Mouse (Mus musculus) gastrocnemius, adult 18-20 months (tissue): ENCODE results near the gene Rfx8. TPM values are rescaled to one million over a fixed set of nuclear protein-coding genes. Genes with fewer than 3 reads are reported as not detected.

Experiments
- DNase-seq: peaks from one replicate; pipeline ENCODE4 v3.0.0; 2021; ENCODE audit warnings: low spot score
- total RNA-seq, 2 experiments: library from RNA; stranded (reverse); gene quantifications; 2 replicates each; pipeline ENCODE4 v1.2.3; 2021

The Rfx8 gene
- total RNA-seq, 2 experiments from 2014 or later, result not detected

DNA sequence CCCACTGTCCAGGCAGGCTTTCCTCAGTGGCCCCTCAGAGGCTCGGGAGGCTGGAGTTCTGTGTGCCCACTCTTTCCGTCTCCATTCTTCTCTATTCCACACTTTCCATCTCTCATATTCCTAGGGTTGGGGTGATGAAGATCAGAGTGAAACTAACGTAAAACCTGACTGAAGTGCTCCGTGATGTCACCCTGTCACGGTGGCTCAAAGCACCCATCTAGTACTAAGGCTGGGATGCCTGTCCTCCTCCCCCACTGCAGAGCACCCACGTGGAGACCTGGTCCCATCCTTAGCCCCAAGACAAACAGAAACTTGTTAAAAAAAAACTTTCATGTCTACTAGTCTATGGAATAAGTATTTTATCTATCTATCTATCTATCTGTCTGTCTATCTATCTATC, 14.1 kb upstream of the Rfx8 start:
- no peak for DNase-seq

DNA sequence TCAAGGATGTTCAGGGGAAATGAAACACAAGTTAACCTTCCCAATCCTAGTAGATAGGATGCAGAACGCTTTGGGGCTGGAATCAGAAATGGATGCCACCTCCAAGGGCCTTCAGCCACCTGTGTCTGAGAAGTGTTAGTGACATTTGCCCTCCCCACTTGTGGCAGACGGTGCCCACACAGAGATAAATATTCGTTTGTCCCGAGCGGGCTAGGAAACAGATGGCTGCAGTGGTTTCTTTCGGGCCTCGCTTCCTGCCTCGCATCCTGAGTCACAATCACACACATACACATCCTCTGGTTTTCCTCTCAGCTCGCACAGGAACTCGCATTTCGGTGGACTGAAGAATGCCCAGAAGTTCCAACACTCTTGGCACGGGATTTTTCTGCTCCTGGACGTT, 13.5 kb upstream of the Rfx8 start:
- DNase-seq, result no peak

DNA sequence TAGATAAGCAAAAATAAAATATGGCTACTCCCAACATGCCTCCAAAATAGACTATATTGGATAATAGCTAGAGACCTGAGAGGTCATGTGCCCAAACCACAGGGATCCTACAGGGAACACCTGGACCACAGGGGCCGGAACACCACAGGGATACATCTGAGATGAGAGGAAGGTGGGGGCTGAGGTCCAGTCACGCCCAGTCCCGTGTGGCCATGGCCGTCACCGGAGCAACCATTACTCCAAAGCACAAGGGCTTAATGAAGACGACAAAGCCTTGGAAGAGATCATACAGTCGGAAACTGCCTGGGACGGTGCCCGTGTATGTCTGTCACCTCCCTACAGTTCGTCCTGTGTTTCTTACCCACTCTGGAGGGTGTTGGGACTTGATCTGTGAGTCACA, 13.1 kb upstream of the Rfx8 start:
- DNase-seq, result no peak

DNA sequence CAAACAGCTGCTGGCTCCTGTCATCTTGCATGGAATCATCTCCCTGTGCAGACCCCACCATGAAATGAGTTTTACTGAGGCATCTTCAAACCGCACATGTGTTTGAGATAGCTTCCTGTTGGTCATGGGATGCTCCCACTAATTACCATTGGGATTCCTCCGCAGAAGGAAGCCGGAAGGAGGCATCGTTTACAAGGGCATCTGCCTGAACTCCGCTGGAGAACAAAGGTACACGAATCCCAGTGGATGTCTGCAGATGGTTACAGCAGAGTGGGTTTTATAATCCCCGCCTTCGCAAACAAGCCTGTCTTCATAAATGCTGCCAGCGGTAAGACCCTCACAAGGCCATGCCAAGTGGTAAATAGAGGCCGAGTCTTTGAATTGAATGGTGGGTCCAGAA, 11.3 kb upstream of the Rfx8 start:
- DNase-seq, result no peak

DNA sequence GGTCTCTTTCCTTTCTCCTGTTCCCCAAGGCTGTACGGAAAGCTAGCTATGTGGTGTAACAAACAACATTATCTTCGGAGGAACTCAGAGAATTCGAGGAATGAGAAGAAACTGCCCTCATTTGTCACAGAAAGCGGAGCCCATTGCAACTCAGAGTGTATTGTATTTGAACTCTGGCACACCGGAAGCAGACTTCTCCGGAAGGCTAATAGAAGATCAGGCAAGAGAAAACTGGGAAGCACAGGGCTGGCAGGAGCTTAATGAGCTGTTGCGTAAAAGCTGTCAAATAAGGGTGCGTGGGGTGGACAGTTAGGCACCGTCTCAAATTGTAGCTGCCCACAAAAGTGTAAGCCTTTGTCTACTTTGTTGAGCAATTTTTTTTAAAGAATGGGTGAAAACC, 10.7 kb upstream of the Rfx8 start:
- DNase-seq, result no peak

DNA sequence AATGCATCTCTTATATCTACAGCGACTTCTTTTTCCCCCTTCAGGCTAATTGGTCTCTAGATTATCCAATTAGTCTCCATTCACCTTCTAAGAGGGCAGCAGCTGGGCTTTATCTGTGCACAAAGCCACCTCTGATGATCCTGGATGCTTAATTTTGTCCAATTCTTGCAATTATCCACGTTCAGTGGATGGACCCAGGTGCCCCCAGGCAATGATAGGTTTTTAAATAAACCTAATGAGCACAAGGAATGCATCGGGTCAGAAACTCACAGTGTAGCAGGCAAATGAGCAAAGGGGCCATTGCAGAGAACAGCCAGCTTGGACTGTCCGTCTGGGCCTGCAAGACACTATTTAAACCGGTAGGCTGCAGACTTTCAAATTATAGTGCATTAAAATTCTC, 10.1 kb upstream of the Rfx8 start:
- no peak for DNase-seq

DNA sequence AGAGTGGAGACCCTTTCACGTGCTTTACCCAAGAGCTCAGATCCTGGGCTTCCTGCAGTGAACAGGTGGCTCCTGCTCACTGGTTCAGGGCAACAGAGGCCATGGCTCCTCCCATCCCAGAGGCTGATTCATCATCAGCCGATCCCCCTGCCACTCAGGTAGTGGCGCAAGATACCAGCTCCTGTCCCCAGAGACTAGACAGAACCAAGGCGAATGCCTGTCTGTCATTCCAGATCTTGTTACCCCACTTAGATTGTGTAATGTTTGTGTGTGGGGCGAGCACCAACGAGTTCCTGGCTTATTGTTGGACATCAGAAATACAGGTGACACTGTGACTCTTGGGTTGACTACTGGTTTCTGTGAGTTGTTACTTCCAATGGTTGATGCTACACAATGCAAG, 9.1 kb upstream of the Rfx8 start:
- no peak for DNase-seq

DNA sequence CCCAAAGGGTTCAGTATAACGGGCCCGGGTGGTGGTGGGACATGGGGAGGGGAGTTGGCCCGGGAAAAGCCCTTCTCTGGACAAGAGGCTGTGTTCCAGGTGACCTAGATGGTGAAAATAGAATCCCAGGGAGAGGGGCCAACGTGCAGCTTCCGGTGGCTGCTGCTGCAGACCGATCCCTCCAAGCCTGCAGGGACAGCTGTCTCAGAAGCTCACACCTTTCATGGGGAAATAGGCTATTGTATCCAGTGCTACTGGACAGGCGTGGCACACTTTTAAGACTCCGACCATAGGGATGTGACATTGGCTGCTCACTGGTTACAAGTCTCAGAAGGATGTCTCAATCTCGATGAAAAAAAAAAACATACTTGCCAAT, 542 bp upstream of the Rfx8 start:
- DNase-seq, result no peak

DNA sequence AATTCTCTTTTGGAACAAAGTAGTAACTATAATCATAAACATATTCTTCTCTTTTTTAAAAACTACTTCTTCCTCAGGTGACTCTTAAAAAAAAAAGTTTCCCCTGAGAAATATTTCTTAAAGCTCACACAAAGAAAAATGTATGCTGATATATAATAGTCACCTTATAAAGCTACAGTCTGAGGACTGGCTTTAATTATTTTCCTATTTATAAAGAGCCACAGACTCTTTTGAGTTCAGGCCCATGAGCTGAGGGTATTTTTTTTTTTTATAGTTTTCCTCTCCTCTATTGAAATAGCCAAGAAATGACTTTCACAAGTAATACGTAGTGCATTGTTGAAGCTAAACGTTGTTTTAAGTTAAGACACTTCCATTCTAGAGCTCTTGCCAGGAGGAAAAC, 611 bp downstream of the Rfx8 start:
- no peak for DNase-seq

DNA sequence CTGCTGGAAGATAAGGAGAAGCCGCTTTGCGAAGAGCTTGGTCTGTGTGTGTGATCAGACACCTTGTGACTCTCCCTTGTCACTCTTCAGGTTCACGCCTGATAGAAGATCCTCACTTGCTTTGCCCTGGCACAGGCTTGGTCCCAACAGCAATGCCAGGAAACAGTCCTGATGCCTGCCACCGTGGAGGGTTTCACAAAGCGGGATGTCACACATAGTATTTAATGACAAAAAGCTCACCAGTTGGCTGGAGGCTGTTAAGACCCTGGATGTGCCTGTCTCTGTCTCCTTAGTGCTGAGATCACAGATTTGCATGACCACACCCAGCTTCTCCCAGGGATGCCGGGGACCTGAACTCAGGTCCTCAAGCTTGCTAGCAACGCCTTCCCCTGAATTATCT, 5.2 kb downstream of the Rfx8 start:
- DNase-seq, result no peak

DNA sequence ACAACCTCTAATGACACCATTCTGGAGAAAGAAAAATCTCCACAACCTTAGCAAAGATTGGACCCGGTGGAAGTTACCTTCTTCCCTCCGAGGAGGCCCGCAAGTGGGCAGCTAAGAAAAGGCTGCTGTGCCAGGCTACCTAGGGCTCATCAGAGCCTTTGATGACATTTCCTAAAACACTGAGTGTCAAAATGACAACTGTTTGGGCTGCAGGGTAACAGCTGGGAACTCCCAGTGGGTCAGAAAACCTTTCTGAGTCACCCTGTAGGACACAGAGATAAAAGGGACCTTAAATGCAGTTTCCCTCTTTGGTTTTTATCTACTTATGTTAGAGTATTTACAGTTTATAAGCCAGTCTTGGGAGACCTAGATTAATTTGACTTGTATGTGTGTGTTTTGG, 6.1 kb downstream of the Rfx8 start:
- DNase-seq, result no peak

DNA sequence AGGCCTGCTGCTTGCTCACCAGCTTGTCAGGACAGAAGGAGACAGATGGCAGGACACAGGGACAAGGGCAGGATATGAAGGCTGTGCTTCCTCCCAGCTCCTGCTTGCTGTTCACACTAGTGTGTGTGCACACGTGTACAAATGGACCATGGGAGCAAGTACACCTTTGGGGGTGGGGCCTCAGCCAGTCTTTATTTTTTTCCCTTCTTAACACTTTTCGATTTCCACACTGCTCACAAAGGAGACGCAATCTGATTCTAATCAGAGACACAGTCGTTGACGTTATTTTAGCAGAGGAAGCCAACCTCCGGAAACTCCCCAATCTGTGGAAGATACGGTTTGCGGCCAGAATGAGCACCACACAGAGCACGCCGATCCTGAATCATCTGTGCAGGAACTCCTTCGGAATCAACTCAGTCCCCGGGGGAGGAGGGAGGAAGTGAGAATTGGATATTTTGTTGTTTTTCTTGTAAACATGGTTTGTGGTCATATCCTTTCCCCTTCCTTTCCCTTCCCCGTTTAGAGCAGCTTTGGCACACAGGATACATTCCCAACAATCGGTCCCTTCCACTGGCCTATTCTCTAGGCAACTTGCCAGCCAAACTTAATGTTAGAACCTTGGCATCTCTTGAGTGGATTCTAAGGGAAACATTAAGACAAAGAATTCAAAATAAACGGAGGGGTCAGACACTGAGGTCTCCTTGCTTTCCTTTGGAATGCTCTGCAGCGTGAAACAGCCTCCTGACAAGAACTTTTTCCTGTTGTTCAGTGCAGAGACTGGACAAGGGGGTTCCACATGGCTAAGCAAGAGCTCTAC, 6.7 kb downstream of the Rfx8 start:
- DNase-seq, result peak; percentile 69

DNA sequence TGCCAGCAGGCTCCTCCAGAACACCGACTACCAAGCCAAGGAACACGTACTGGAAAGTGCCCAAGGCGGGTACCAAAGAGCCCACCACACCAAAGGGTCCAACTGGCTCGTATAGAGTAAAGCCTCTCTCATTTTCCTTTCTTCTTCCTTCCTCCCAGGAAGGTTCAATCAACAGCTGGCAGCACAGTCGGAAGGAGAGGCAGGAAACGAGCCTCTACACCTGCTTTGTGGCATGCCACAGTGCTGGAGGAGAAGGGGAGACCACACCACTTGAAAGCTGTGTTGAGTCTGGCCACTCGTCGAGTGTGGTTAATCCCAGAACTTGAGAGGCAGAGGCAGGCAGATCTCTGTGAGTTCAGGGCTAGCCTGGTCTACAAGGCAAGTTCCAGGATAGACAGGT, 7.5 kb downstream of the Rfx8 start:
- DNase-seq, result no peak

DNA sequence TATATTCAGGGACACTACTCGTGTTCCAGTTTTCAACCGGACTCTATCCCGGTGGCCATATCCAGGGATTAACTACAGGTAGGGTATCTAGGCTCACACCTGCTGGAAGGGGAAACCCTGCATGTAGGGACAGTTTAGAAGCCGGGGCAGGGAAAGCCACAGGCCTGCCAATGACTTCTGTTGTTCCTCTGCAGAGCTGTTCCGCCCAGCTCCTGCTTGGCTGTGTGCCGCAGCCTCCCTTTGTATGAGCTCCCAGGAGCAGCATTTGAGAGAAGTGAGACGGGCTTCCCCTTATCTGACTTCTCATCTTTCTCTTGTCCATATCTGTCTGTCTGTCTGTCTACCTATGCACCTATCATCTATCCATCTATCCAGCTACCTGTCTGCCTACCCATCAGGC, 8.5 kb downstream of the Rfx8 start:
- peak; percentile 32 for DNase-seq

DNA sequence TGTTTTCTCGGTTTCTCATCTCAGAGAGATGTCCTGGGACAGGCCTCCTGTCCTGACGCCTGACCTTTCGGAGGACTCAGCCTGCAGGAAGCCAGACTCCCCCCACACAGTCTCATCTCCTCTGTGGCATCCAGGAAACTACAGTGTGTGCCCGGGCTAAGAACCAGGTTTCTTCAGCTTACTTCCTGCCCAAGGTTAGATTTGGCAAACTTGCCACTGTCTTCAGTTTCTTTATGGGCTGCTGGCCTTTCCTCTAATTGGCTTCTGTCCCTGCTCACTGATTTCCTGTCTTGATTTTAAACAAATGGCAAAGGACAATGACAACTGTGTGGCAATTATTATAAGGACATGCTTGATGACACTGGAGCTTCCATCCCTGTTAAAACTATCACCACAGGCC, 10.2 kb downstream of the Rfx8 start:
- DNase-seq, result no peak

DNA sequence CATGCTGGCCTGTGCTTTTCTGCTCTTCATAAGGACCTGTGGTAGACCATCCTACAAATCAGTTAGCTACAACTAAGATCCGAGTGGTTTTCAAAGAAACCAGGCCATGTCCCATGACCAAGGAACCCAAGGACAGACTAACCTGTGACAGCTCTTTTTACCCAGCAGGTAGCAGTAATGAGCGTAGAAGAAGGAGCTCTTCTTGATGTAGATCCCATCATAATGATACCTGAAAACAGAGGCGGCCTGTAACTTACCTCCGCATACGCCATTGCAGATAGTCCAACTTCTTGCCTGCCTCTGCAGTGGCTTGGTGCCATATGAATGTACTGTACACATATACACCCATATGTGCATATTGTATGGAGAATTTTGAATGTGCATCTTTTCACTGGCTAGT, 10.8 kb downstream of the Rfx8 start:
- DNase-seq, result no peak

DNA sequence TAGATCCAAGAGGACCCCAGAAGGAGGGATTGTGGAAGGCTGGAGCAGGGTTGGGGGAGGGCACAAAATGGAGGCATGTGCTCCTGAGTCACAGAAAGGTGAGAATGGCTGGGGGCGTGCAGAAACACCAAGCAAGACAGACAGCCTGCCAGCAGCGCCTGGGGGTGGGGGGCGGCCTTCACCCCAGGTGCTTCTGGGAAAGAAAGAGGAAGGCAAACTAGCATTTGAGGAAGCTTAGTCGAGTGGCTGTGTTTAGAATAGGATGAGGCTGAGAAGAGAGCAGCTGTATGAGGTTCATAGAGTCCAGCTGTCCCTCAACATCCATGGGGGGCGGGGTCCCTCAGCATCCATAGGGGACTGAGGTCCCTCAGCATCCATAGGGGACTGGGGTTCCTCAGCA, 12.0 kb downstream of the Rfx8 start:
- no peak for DNase-seq

DNA sequence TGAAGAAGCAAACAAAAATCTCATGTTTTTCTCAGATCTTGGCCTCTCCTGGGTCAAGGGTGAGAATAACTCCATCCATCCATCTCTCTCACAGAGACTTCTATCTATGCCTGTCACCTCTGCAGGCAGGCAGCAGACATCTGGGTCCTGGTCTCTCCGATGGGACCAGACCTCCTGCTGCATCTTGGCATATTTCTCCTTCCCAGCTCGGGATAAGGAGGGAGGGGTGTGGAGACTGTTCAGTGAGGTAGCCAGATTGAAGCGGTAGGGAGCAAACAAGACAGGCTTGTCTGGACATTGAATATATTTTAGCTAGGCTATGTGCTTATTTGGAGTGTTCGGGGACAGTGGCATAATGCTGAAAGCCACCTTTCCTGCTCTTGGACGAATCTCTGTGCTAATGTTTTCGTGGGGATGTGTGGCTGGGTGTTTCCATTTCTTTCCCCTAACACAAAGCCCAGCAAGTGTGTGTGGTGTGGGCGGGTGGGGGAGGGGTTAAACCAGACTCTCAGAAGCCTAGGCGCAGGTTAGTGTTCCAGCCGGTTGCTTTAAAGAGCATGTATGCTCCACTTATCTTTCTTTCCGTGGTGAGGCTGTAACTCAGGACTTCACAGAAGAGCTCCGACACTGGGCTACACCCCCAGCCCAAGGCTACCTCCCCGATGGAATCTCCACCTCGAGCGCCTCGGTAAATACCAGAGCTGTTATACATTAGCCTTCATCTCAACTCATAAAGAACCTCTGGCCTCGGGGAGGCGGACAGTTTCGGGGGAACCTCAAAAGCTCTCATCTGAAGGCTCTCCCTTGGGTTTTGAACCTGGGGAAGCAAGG, 18.4 kb downstream of the Rfx8 start:
- no peak for DNase-seq

DNA sequence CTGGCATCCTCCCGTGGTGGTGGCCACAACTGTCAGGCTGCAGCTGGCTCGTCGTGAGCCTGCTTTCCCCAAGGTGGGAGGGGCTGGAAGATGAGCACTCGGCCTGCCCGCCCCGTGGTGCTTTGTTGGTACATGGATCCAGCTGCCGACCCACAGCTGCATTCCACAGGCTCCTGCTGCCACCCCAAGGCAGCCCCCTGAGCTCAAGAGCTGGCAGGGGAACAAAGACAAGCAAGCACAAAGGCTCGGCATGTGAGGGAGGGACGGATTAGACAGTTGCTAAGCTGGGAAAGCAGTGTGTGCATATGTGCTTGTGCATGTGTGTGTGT, 19.6 kb downstream of the Rfx8 start:
- no peak for DNase-seq

DNA sequence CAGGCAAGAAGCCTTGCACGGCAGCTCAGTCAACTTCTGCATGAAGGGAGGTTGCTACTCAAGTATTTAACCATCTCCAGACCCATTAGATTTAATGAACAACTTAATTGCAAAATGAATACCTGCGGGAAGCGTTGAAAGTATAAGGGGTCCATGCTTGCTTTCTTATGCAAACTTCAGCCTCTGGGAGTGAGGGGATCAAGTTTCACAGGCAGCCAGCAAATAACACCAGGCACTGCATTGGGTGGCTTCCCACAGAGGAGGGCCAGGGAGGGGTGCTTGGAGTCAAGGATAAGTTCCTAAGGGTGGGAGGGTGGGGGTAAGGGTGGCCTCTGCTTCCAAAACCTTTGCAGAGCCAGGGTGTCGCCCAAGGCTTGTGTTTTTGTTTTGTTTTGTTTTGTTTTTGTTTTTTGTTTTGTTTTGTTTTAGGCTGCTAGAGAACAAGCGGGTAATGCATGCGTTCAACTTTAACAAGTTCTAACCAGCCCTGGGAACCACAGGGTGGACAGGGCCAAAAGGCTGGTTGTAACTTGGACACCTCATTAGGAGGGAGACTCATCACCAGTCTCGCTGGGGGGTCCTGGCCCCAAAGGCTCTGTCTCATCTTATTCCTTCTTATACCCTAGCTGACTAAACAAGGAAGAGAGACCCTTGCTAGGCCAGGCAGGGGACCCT, 20.1 kb downstream of the Rfx8 start:
- no peak for DNase-seq

DNA sequence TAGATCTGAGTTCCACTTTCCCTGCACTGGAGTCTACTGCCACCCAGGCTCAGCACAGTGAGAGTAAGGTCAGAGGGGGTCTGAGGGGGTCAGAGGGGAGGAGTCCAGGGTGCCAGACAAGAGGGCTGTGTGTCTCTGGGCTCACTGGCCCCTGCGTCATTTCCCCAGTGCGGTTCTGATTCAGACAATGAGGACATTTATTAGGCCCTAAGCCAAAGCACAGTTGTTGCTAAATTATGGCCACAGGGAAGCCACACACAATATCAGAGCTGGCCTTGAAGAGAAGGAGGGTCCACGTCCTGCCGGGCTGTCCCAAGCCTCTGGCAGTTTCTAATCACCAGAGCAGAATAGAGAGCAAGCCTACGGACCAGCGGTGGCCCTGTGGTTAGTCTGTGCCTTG, 22.3 kb downstream of the Rfx8 start:
- DNase-seq, result peak; percentile 48

DNA sequence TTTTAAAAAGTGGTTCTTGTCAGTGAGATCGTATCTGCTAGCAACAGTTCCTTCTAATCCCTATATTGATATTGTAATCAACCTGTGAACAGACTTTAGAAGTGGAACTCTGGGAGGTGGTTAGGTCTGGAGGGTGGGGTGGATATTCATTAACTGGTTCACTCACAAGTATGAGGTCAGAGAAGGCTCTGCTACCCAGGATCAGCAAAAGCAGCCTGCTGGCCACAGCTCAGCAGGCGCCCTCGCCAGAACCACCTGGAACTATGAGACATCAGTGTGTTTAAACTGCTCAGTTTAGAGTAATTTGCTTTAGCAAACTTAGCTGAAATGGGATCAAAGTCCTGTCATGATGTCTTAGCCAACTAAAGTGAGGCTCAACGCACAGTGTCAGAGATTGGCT, 25.6 kb downstream of the Rfx8 start:
- DNase-seq, result no peak

DNA sequence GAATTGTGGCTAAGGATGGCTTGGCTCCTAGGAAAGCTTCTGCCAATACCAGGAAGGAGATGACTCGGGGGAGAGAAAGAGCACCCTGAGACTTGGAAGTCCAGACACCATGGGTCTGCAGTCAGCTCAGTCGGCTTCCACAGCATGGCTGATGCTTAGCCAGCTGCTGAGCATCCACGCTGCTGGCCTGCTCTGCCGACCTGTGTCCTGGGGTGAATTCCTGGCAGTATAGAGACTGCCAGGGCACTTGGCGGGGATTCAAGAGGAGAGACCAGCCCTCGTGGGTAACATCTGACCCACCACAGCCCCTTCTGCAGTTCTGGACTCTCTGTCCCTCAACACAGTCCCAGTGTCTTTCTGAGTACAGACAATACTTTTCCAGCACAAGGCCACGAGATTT, 26.0 kb downstream of the Rfx8 start:
- no peak for DNase-seq
